In the genomic region with DNA sequence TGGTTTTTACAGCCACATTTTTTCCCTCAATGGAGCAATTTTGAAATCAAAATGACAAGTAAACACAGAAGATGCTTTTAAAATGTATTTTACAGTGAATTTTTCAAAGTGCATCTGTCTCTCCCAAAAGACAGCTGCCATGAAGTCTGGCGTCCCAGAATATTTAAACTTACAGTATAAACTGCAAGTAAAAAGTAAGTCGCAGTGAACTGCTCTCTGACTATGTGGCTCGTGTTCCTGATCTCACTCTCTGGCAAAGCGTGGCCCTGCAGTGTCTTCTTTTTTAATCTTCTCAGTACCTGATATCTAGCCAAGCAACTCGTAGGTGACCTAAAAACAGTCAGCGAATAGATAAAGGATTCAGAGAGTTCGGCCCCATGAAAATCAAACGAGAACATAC, we compare ENCODE assay signal across 26 mouse cellular contexts.
DNase-seq lines count a peak whose midpoint lies in the region; ATAC-seq and TF ChIP-seq lines count a peak whose summit lies in the region.
"Had no signal": no experiment of that assay in that cellular context is flagged by ENCODE, and none has a peak within 500 bp of the region (broad histone marks: within the 10 kb centered on the region; RNA-seq: fewer than 3 reads in every experiment).

No protein-coding gene starts in this region.

- 82% methylated on average over 8 of the region's 8 CpGs for WGBS in embryonic facial prominence, embryonic 13.5 days
- 91% methylated on average over 8 of the region's 8 CpGs for whole genome bisulfite sequencing in embryonic facial prominence, embryonic 10.5 days

- TF ChIP-seq POLR2A in brain, embryonic 14.5 days (IDR thresholded peaks at IDR 0.05; ENCODE audit: borderline replicate concordance, extremely low read depth, insufficient read depth, insufficient read length, poor library complexity, severe bottlenecking) = no peak

- H3K27me3 ChIP-seq in embryonic facial prominence, embryonic 13.5 days = no peaks in the 10 kb centered on the region
- no peaks in the 10 kb centered on the region for H3K27me3 ChIP-seq in embryonic facial prominence, embryonic 10.5 days (replicated peaks; ENCODE audit: low read depth, poor library complexity, severe bottlenecking)
- H3K27me3 ChIP-seq: hindbrain, embryonic 12.5 days; limb, embryonic 15.5 days; stomach, embryonic 15.5 days had no signal

- intact Hi-C loops in left cerebral cortex, adult 2 months (cut with DNase I) = no loop called here
- intact Hi-C loops in heart, postnatal 25 days (cut with DNase I) = no loop called here

- H3K4me1 ChIP-seq in embryonic facial prominence, embryonic 13.5 days = peaks cover 14% of the 10 kb centered on the region
- peaks cover 11% of the 10 kb centered on the region for H3K4me1 ChIP-seq in embryonic facial prominence, embryonic 10.5 days
- H3K4me1 ChIP-seq: hindbrain, embryonic 12.5 days; limb, embryonic 15.5 days; stomach, embryonic 15.5 days had no signal

- no peak overlapping the region for H3K4me2 ChIP-seq in embryonic facial prominence, embryonic 13.5 days
- H3K4me2 ChIP-seq: hindbrain, embryonic 12.5 days; limb, embryonic 15.5 days; lung, embryonic 14.5 days; stomach, embryonic 15.5 days had no signal

- H3K36me3 ChIP-seq in embryonic facial prominence, embryonic 13.5 days = 0 out of 2 replicates have a peak, but pooled peaks cover 3% of the 10 kb centered on the region
- no peaks in the 10 kb centered on the region for H3K36me3 ChIP-seq in embryonic facial prominence, embryonic 10.5 days (replicated peaks)
- H3K36me3 ChIP-seq: hindbrain, embryonic 12.5 days; limb, embryonic 10.5 days; limb, embryonic 15.5 days; stomach, embryonic 15.5 days had no signal

- no peak for DNase-seq in embryonic facial prominence, embryonic 10.5 days (ENCODE audit: low spot score)
- DNase-seq in frontal cortex, adult 2 months (ENCODE audit: extremely low spot score in 1 of 2, low spot score in 1 of 2) = no peak
- DNase-seq in brain, embryonic 14.5 days (ENCODE audit: low read depth) = peak; percentile 29
- DNase-seq in layer of hippocampus, adult 9-10 months (ENCODE audit: low spot score) = peak; percentile 11
- no peak for DNase-seq in left cerebral cortex, adult 2 months (ENCODE audit: extremely low spot score in 1 of 2, low spot score in 2 of 2)
- no peak for DNase-seq in heart, postnatal 25 days (ENCODE audit: low spot score)
- DNase-seq: adrenal gland, adult 8-10 months; cerebellum, adult 2 months; cerebellum, postnatal 25 days; gastrocnemius, postnatal 14 days; heart, postnatal 36 days; kidney, adult 11 months; kidney, postnatal 14 days; lung, embryonic 14.5 days; lung, postnatal 14 days; midbrain, embryonic 14.5 days; right cerebral cortex, postnatal 25 days; thymus, postnatal 14 days had no signal

- H3K9ac ChIP-seq in embryonic facial prominence, embryonic 13.5 days = no peak overlapping the region
- H3K9ac ChIP-seq: hindbrain, embryonic 12.5 days; limb, embryonic 15.5 days; liver, embryonic 14.5 days; lung, embryonic 14.5 days; stomach, embryonic 15.5 days had no signal

- no peak for TF ChIP-seq CTCF in brain, embryonic 14.5 days (IDR thresholded peaks at IDR 0.05; ENCODE audit: borderline replicate concordance, extremely low read depth, insufficient read depth, insufficient read length)
- TF ChIP-seq CTCF in left cerebral cortex, adult 2 months (IDR thresholded peaks at IDR 0.05) = no peak

- no peak for ATAC-seq in embryonic facial prominence, embryonic 13.5 days (ENCODE audit: insufficient number of reproducible peaks, insufficient read depth, low FRiP score, low TSS enrichment, low read depth)
- ATAC-seq in frontal cortex, adult (ENCODE audit: low TSS enrichment) = peak; percentile 52; the same call in 1 of the 2 replicates

- H3K4me3 ChIP-seq in embryonic facial prominence, embryonic 13.5 days = no peak overlapping the region
- H3K4me3 ChIP-seq in embryonic facial prominence, embryonic 10.5 days = no peak overlapping the region
- no peak overlapping the region for H3K4me3 ChIP-seq in left cerebral cortex, adult 2 months
- H3K4me3 ChIP-seq: hindbrain, embryonic 12.5 days; limb, embryonic 10.5 days; limb, embryonic 15.5 days; stomach, embryonic 15.5 days had no signal

- peak overlapping the region; percentile 8; the same call in 1 of the 2 replicates for H3K27ac ChIP-seq in embryonic facial prominence, embryonic 13.5 days
- H3K27ac ChIP-seq in embryonic facial prominence, embryonic 10.5 days (replicated peaks) = no peak overlapping the region
- H3K27ac ChIP-seq in left cerebral cortex, adult 2 months = no peak overlapping the region
- H3K27ac ChIP-seq: hindbrain, embryonic 12.5 days; limb, embryonic 10.5 days; limb, embryonic 15.5 days; liver, embryonic 14.5 days; stomach, embryonic 15.5 days had no signal

- H3K9me3 ChIP-seq in embryonic facial prominence, embryonic 13.5 days = no peaks in the 10 kb centered on the region
- no peaks in the 10 kb centered on the region for H3K9me3 ChIP-seq in embryonic facial prominence, embryonic 10.5 days
- H3K9me3 ChIP-seq: G1E; hindbrain, embryonic 12.5 days; limb, embryonic 10.5 days; limb, embryonic 15.5 days; stomach, embryonic 15.5 days had no signal

Comparison
In these comparisons a context has a peak if more than half of its experiments do, and no peak if none do; other contexts are left out.
1. DNase-seq: peak in brain, embryonic 14.5 days (single experiment) and layer of hippocampus, adult 9-10 months (single experiment); none in embryonic facial prominence, embryonic 10.5 days (single experiment), frontal cortex, adult 2 months (0 of 2), left cerebral cortex, adult 2 months (0 of 2) and heart, postnatal 25 days (single experiment).